Mouse (Mus musculus) CH12.LX (cell line): ENCODE results near the gene Ercc4. TPM values are rescaled to one million over a fixed set of nuclear protein-coding genes. Genes with fewer than 3 reads are reported as not detected.

Source experiments
- DNase-seq: peaks from one replicate; pipeline ENCODE4 v3.0.0-alpha.2; 2013; ENCODE audit errors: extremely low read depth
- H3K27ac ChIP-seq: 2 replicates; pipeline ENCODE4 v1.5.1; 2012; ENCODE audit warnings: low read depth, mild to moderate bottlenecking, control low read depth, moderate library complexity; ENCODE audit not compliant: insufficient read depth
- H3K27me3 ChIP-seq: replicated peaks from 2 replicates; pipeline ENCODE3; 2012; ENCODE audit warnings: inconsistent platforms
- H3K36me3 ChIP-seq, 2 experiments: replicated peaks in 1 of 2; 2 replicates each; pipeline versions ENCODE3 to v1.6.1; 2012; ENCODE audit warnings: inconsistent platforms in 1 of 2, low read length in 1 of 2, mild to moderate bottlenecking in 1 of 2, mixed read lengths in 1 of 2, moderate library complexity in 1 of 2; ENCODE audit not compliant: control insufficient read depth in 1 of 2, insufficient read depth in 1 of 2
- H3K4me1 ChIP-seq, 2 experiments: 2 replicates each; pipeline ENCODE4 v1.6.1; 2012; ENCODE audit warnings: inconsistent platforms in 1 of 2, moderate library complexity in 1 of 2; ENCODE audit not compliant: insufficient read depth in 2 of 2, control insufficient read depth in 1 of 2
- H3K4me2 ChIP-seq: 2 replicates; pipeline ENCODE4 v1.6.1; 2012; ENCODE audit warnings: low read depth, mild to moderate bottlenecking, control low read depth; ENCODE audit not compliant: poor library complexity, insufficient read depth, severe bottlenecking
- H3K4me3 ChIP-seq, 3 experiments: fragments of 150-350 bp in 1 of 3; sonication (generic) in 1 of 3; replicated peaks in 1 of 3; 2 replicates each; pipeline versions ENCODE3 to v1.5.1; 2011 to 2012; ENCODE audit warnings: low read depth in 2 of 3, low read length in 2 of 3, mild to moderate bottlenecking in 2 of 3, moderate library complexity in 2 of 3, control low read depth in 1 of 3, improper control_type of control experiment in 1 of 3, inconsistent platforms in 1 of 3, mixed read lengths in 1 of 3; ENCODE audit not compliant: poor library complexity in 1 of 3
- H3K79me2 ChIP-seq: replicated peaks from 2 replicates; pipeline ENCODE4 v1.6.1; 2012; ENCODE audit warnings: mild to moderate bottlenecking, moderate library complexity; ENCODE audit not compliant: control insufficient read depth, poor library complexity, insufficient read depth, severe bottlenecking; ENCODE audit errors: extremely low read depth
- H3K9ac ChIP-seq: 2 replicates; pipeline ENCODE4 v1.6.1; 2012; ENCODE audit warnings: low read depth, mild to moderate bottlenecking, control low read depth, moderate library complexity; ENCODE audit not compliant: insufficient read depth
- H3K9me3 ChIP-seq: replicated peaks from 2 replicates; pipeline ENCODE3; 2012; ENCODE audit warnings: low read length, inconsistent platforms, mixed read lengths
- BHLHE40 ChIP-seq: IDR thresholded peaks from 2 replicates; pipeline ENCODE4 v1.6.1; 2011; ENCODE audit warnings: mild to moderate bottlenecking, low read depth, low read length, improper control_type of control experiment
- CHD1 ChIP-seq: IDR thresholded peaks from 2 replicates; pipeline ENCODE4 v1.6.1; 2012; ENCODE audit warnings: low read depth, low read length, improper control_type of control experiment, inconsistent platforms
- CTCF ChIP-seq, 2 experiments: IDR thresholded peaks in 1 of 2; conservative IDR thresholded peaks in 1 of 2; 2 replicates each; pipeline ENCODE4 v1.5.1; 2011 to 2012; ENCODE audit warnings: low read depth in 2 of 2, low read length in 2 of 2, improper control_type of control experiment in 1 of 2, inconsistent platforms in 1 of 2, mild to moderate bottlenecking in 1 of 2, moderate library complexity in 1 of 2
- E2F4 ChIP-seq: IDR thresholded peaks from 2 replicates; pipeline ENCODE4 v1.6.1; 2011; ENCODE audit warnings: low read depth, low read length, improper control_type of control experiment; ENCODE audit not compliant: insufficient replicate concordance
- ELF1 ChIP-seq: IDR thresholded peaks from 2 replicates; pipeline ENCODE4 v1.6.1; 2014; ENCODE audit warnings: low read depth, mild to moderate bottlenecking, inconsistent platforms, low read length, improper control_type of control experiment
- EP300 ChIP-seq: IDR thresholded peaks from 2 replicates; pipeline ENCODE4 v1.6.1; 2011; ENCODE audit warnings: low read length, improper control_type of control experiment
- ETS1 ChIP-seq: conservative IDR thresholded peaks from 2 replicates; pipeline ENCODE4 v1.6.1; 2012; ENCODE audit warnings: low read depth, mild to moderate bottlenecking, inconsistent platforms, low read length, improper control_type of control experiment, moderate library complexity
- GABPA ChIP-seq: IDR thresholded peaks from 2 replicates; pipeline ENCODE4 v1.6.1; 2012; ENCODE audit warnings: low read depth, low read length, improper control_type of control experiment, inconsistent platforms; ENCODE audit not compliant: insufficient replicate concordance
- IRF4 ChIP-seq: IDR thresholded peaks from 2 replicates; pipeline ENCODE4 v1.6.1; 2014; ENCODE audit warnings: low read depth, mild to moderate bottlenecking, inconsistent platforms, low read length, improper control_type of control experiment
- JUN ChIP-seq: IDR thresholded peaks from 2 replicates; pipeline ENCODE4 v1.6.1; 2011; ENCODE audit warnings: low read depth, mild to moderate bottlenecking, low read length, improper control_type of control experiment, moderate library complexity; ENCODE audit not compliant: insufficient read depth
- MAX ChIP-seq: IDR thresholded peaks from 2 replicates; pipeline ENCODE4 v1.6.1; 2011; ENCODE audit warnings: low read length, improper control_type of control experiment
- MAZ ChIP-seq: IDR thresholded peaks from 2 replicates; pipeline ENCODE4 v1.6.1; 2012; ENCODE audit warnings: low read depth, mild to moderate bottlenecking, inconsistent platforms, low read length, improper control_type of control experiment, moderate library complexity
- MXI1 ChIP-seq: IDR thresholded peaks from 2 replicates; pipeline ENCODE4 v1.6.1; 2011; ENCODE audit warnings: mild to moderate bottlenecking, low read depth, low read length, improper control_type of control experiment
- MYC ChIP-seq: IDR thresholded peaks from 2 replicates; pipeline ENCODE4 v1.6.1; 2011; ENCODE audit warnings: low read depth, mild to moderate bottlenecking, improper control_type of control experiment, low read length
- NELFE ChIP-seq: IDR thresholded peaks from 2 replicates; pipeline ENCODE4 v1.6.1; 2011; ENCODE audit warnings: low read depth, low read length, improper control_type of control experiment
- NRF1 ChIP-seq: IDR thresholded peaks from 2 replicates; pipeline ENCODE4 v1.6.1; 2014; ENCODE audit warnings: low read depth, mild to moderate bottlenecking, inconsistent platforms, low read length, improper control_type of control experiment, moderate library complexity
- PAX5 ChIP-seq: IDR thresholded peaks from 2 replicates; pipeline ENCODE4 v1.6.1; 2012; ENCODE audit warnings: low read length, inconsistent platforms, mixed read lengths
- POLR2A ChIP-seq: IDR thresholded peaks from 2 replicates; pipeline ENCODE4 v1.6.1; 2011; ENCODE audit warnings: low read depth, mild to moderate bottlenecking, improper control_type of control experiment, low read length
- POLR2AphosphoS2 ChIP-seq: IDR thresholded peaks from 2 replicates; pipeline ENCODE4 v1.6.1; 2011; ENCODE audit warnings: low read depth, low read length, improper control_type of control experiment
- RAD21 ChIP-seq: IDR thresholded peaks from 2 replicates; pipeline ENCODE4 v1.6.1; 2011; ENCODE audit warnings: low read depth, mild to moderate bottlenecking, low read length, improper control_type of control experiment, moderate library complexity
- RCOR1 ChIP-seq: conservative IDR thresholded peaks from 2 replicates; pipeline ENCODE4 v1.6.1; 2012; ENCODE audit warnings: low read depth, mild to moderate bottlenecking, inconsistent platforms, low read length, improper control_type of control experiment
- SIN3A ChIP-seq: IDR thresholded peaks from 2 replicates; pipeline ENCODE4 v1.6.1; 2012; ENCODE audit warnings: low read length, improper control_type of control experiment, inconsistent platforms
- SMC3 ChIP-seq: IDR thresholded peaks from 2 replicates; pipeline ENCODE4 v1.6.1; 2011; ENCODE audit warnings: low read depth, low read length, improper control_type of control experiment
- UBTF ChIP-seq: IDR thresholded peaks from 2 replicates; pipeline ENCODE4 v1.6.1; 2012; ENCODE audit warnings: low read depth, mild to moderate bottlenecking, inconsistent platforms, low read length, improper control_type of control experiment, moderate library complexity
- USF1 ChIP-seq: IDR thresholded peaks from 2 replicates; pipeline ENCODE4 v1.6.1; 2014; ENCODE audit warnings: low read depth, mild to moderate bottlenecking, inconsistent platforms, low read length, improper control_type of control experiment
- USF2 ChIP-seq: conservative IDR thresholded peaks from 2 replicates; pipeline ENCODE4 v1.6.1; 2011; ENCODE audit warnings: low read depth, low read length, improper control_type of control experiment
- ZKSCAN1 ChIP-seq: IDR thresholded peaks from 2 replicates; pipeline ENCODE4 v1.6.1; 2012; ENCODE audit warnings: low read depth, inconsistent platforms, low read length, improper control_type of control experiment, borderline replicate concordance
- dilution Hi-C: fragments of 300-500 bp; cut with MboI; formaldehyde crosslinking; loops from 2 replicates; pipeline ENCODE4 v1.14.3; 2020; ENCODE audit warnings: low sequenced_read_pairs; ENCODE audit not compliant: extremely low pct_unique_long_range_greater_than_20kb, extremely low pct_ligation_motif_present
- in situ Hi-C: fragments of 300-500 bp; cut with MboI; formaldehyde crosslinking; loops from 3 replicates; pipeline ENCODE4 v1.14.3; 2019; ENCODE audit warnings: low sequenced_read_pairs, low pct_ligation_motif_present, low pct_unique_long_range_greater_than_20kb, mixed read lengths
- polyA plus RNA-seq: library from polyadenylated mRNA; unstranded; fragments of >175 nt; gene quantifications from 2 replicates; pipeline ENCODE4 v1.2.1, GENCODE M21; 2012; ENCODE audit warnings: low read depth; ENCODE audit not compliant: insufficient read length
- total RNA-seq, 2 experiments: library from RNA; depleted of rRNA; stranded (reverse); fragments of 300-350 nt in 1 of 2; fragments of >200 nt in 1 of 2; gene quantifications; 2 replicates each; pipeline ENCODE4 v1.2.3; 2012 to 2014

Ercc4 gene
- total and polyA plus RNA-seq, 3 experiments = 10.1 to 23.3 (median 16.6) TPM

GRCm38 (mm10) chr16:13157314-13157713, 47.8 kb downstream of the Ercc4 start:
- Histone ChIP-seq H3K4me1 (peaks cover 3 to 5% of the 10 kb centered on the region in 2 experiments; a peak in 2 of 4 replicates), H3K9ac (no peak overlapping the region), H3K79me2 (no peaks in the 10 kb centered on the region), H3K36me3 (peaks cover 0 to 16% of the 10 kb centered on the region in 2 experiments), H3K4me2 (no peak overlapping the region), H3K9me3 (peaks cover 1% of the 10 kb centered on the region), H3K4me3 (no peak overlapping the region), H3K27ac (no peak overlapping the region), H3K27me3 (no peaks in the 10 kb centered on the region)
- dilution Hi-C loops = no loop called here
- in situ Hi-C loops = no loop called here
- no peak for TF ChIP-seq GABPA
- no peak for DNase-seq

- Histone ChIP-seq H3K27ac (no peak overlapping the region), H3K4me3 (no peak overlapping the region), H3K4me2 (no peak overlapping the region), H3K9ac (no peak overlapping the region), H3K9me3 (peaks cover 1% of the 10 kb centered on the region), H3K79me2 (no peaks in the 10 kb centered on the region), H3K36me3 (peaks cover 0 to 11% of the 10 kb centered on the region in 2 experiments)
- dilution Hi-C loops = no loop called here
- in situ Hi-C loops = no loop called here
- TF ChIP-seq SIN3A (no peak), BHLHE40 (no peak), ELF1 (no peak), CTCF (conservative IDR thresholded peaks at IDR 0.05 in 1 of 2, IDR thresholded peaks at IDR 0.05 in 1 of 2; ENCODE audit: low read depth in 2 of 2, low read length in 2 of 2) (peak in 1 of 2 experiments; percentile 71; a peak in 2 of 4 replicates), UBTF (no peak), RAD21 (peak; percentile 46), ETS1 (no peak), CHD1 (no peak), RCOR1 (no peak), JUN (no peak), MAZ (no peak), USF2 (no peak), MXI1 (no peak), SMC3 (peak; percentile 35), PAX5 (no peak), MAX (no peak), MYC (no peak), POLR2A (no peak), IRF4 (no peak), POLR2AphosphoS2 (no peak), NRF1 (no peak), ZKSCAN1 (no peak), E2F4 (no peak), USF1 (no peak), NELFE (no peak), EP300 (no peak)
- TF ChIP-seq, all 38 proteins: peak for 3
- no peak for DNase-seq
- H3K4me1 ChIP-seq = peaks cover 3 to 5% of the 10 kb centered on the region in 2 experiments; a peak in 2 of 4 replicates
- H3K27me3 ChIP-seq = no peaks in the 10 kb centered on the region
Measured at GRCm38 (mm10) chr16:13158153-13158670, 48.7 kb downstream of the Ercc4 start.
